Mouse (Mus musculus): Measurements from ENCODE around the gene Bhlhe41. TPM values are rescaled to one million over a fixed set of nuclear protein-coding genes. Genes with fewer than 3 reads are reported as not detected.

Gene Bhlhe41
- polyA plus RNA-seq, 2 experiments: 0.07 to 0.13 TPM

GRCm38 (mm10) chr6:145883668-145884067 lies 18.3 kb upstream of the Bhlhe41 start:
- TF ChIP-seq EP300 (IDR thresholded peaks at IDR 0.05; ENCODE audit: low read depth): no peak
- no peak for TF ChIP-seq CTCF (IDR thresholded peaks at IDR 0.05; ENCODE audit: low read depth)
- H3K9me3 ChIP-seq (ENCODE audit: control insufficient read depth, low read length): no peaks in the 10 kb centered on the region
- H3K27me3 ChIP-seq (ENCODE audit: control insufficient read depth, insufficient read depth, low read length): no peaks in the 10 kb centered on the region
- no peak overlapping the region for H3K9ac ChIP-seq (replicated peaks)
- H3K4me2 ChIP-seq (ENCODE audit: low read depth): no peak overlapping the region
- 72% methylated on average over 4 of the region's 4 CpGs for WGBS (ENCODE audit: insufficient replicate concordance)
- H3K36me3 ChIP-seq (replicated peaks; ENCODE audit: control insufficient read depth, insufficient read depth, low read depth): no peaks in the 10 kb centered on the region
- H3K4me3 ChIP-seq (ENCODE audit: insufficient read depth in 1 of 2, low read depth in 2 of 2, low read length in 2 of 2): no peak overlapping the region
- DNase-seq (ENCODE audit: low read depth in 3 of 3, low spot score in 3 of 3) (no peak), ATAC-seq (ENCODE audit: insufficient read depth) (no peak)
- no peaks in the 10 kb centered on the region for H3K4me1 ChIP-seq (replicated peaks; ENCODE audit: control insufficient read depth in 2 of 2, insufficient read depth in 2 of 2, low read length in 1 of 2)
- H3K27ac ChIP-seq: no peak overlapping the region

GRCm38 (mm10) chr6:145883010-145883409 lies 17.7 kb upstream of the Bhlhe41 start:
- no peak for ATAC-seq (ENCODE audit: insufficient read depth)
- no peaks in the 10 kb centered on the region for H3K36me3 ChIP-seq (replicated peaks; ENCODE audit: control insufficient read depth, insufficient read depth, low read depth)
- no peaks in the 10 kb centered on the region for H3K9me3 ChIP-seq (ENCODE audit: control insufficient read depth, low read length)
- no peak overlapping the region for H3K4me3 ChIP-seq (ENCODE audit: insufficient read depth in 1 of 2, low read depth in 2 of 2, low read length in 2 of 2)
- no peaks in the 10 kb centered on the region for H3K4me1 ChIP-seq (replicated peaks; ENCODE audit: control insufficient read depth in 2 of 2, insufficient read depth in 2 of 2, low read length in 1 of 2)
- no peak for DNase-seq (ENCODE audit: low read depth in 3 of 3, low spot score in 3 of 3)
- no peak for TF ChIP-seq EP300 (IDR thresholded peaks at IDR 0.05; ENCODE audit: low read depth)
- H3K27ac ChIP-seq: no peak overlapping the region
- no peaks in the 10 kb centered on the region for H3K27me3 ChIP-seq (ENCODE audit: control insufficient read depth, insufficient read depth, low read length)
- no peak overlapping the region for H3K4me2 ChIP-seq (ENCODE audit: low read depth)
- no peak overlapping the region for H3K9ac ChIP-seq (replicated peaks)
- WGBS (ENCODE audit: insufficient replicate concordance): 25% methylated on average over 1 of the region's 1 CpGs

GRCm38 (mm10) chr6:145880609-145881008 lies 15.3 kb upstream of the Bhlhe41 start:
- H3K27ac ChIP-seq: no peak overlapping the region
- WGBS (ENCODE audit: insufficient replicate concordance): 67% methylated on average over 5 of the region's 5 CpGs
- no peaks in the 10 kb centered on the region for H3K27me3 ChIP-seq (ENCODE audit: control insufficient read depth, insufficient read depth, low read length)
- H3K4me3 ChIP-seq (ENCODE audit: insufficient read depth in 1 of 2, low read depth in 2 of 2, low read length in 2 of 2): no peak overlapping the region
- no peaks in the 10 kb centered on the region for H3K36me3 ChIP-seq (replicated peaks; ENCODE audit: control insufficient read depth, insufficient read depth, low read depth)
- no peak overlapping the region for H3K9ac ChIP-seq (replicated peaks)
- H3K9me3 ChIP-seq (ENCODE audit: control insufficient read depth, low read length): no peaks in the 10 kb centered on the region
- TF ChIP-seq CTCF (IDR thresholded peaks at IDR 0.05; ENCODE audit: low read depth) (no peak), EP300 (IDR thresholded peaks at IDR 0.05; ENCODE audit: low read depth) (no peak)
- H3K4me1 ChIP-seq (replicated peaks; ENCODE audit: control insufficient read depth in 2 of 2, insufficient read depth in 2 of 2, low read length in 1 of 2): no peaks in the 10 kb centered on the region
- no peak for DNase-seq (ENCODE audit: low read depth in 3 of 3, low spot score in 3 of 3)
- ATAC-seq (ENCODE audit: insufficient read depth): no peak
- no peak overlapping the region for H3K4me2 ChIP-seq (ENCODE audit: low read depth)

- H3K9ac ChIP-seq (replicated peaks): no peak overlapping the region
- no peak for DNase-seq (ENCODE audit: low read depth in 3 of 3, low spot score in 3 of 3)
- 44% methylated on average over 9 of the region's 9 CpGs for WGBS (ENCODE audit: insufficient replicate concordance)
- no peaks in the 10 kb centered on the region for H3K9me3 ChIP-seq (ENCODE audit: control insufficient read depth, low read length)
- ATAC-seq (ENCODE audit: insufficient read depth): no peak
- H3K27ac ChIP-seq: no peak overlapping the region
- H3K27me3 ChIP-seq (ENCODE audit: control insufficient read depth, insufficient read depth, low read length): no peaks in the 10 kb centered on the region
- no peak overlapping the region for H3K4me2 ChIP-seq (ENCODE audit: low read depth)
- no peaks in the 10 kb centered on the region for H3K4me1 ChIP-seq (replicated peaks; ENCODE audit: control insufficient read depth in 2 of 2, insufficient read depth in 2 of 2, low read length in 1 of 2)
- no peaks in the 10 kb centered on the region for H3K36me3 ChIP-seq (replicated peaks; ENCODE audit: control insufficient read depth, insufficient read depth, low read depth)
- TF ChIP-seq CTCF (IDR thresholded peaks at IDR 0.05; ENCODE audit: low read depth): no peak
- TF ChIP-seq EP300 (IDR thresholded peaks at IDR 0.05; ENCODE audit: low read depth): no peak
- H3K4me3 ChIP-seq (ENCODE audit: insufficient read depth in 1 of 2, low read depth in 2 of 2, low read length in 2 of 2): no peak overlapping the region
Observed at GRCm38 (mm10) chr6:145876986-145877735, 11.8 kb upstream of the Bhlhe41 start.

GRCm38 (mm10) chr6:145873354-145873753 lies 8.0 kb upstream of the Bhlhe41 start:
- Histone ChIP-seq H3K4me1 (replicated peaks; ENCODE audit: control insufficient read depth in 2 of 2, insufficient read depth in 2 of 2, low read length in 1 of 2) (no peaks in the 10 kb centered on the region), H3K4me3 (ENCODE audit: insufficient read depth in 1 of 2, low read depth in 2 of 2, low read length in 2 of 2) (no peak overlapping the region), H3K9me3 (ENCODE audit: control insufficient read depth, low read length) (no peaks in the 10 kb centered on the region), H3K9ac (replicated peaks) (no peak overlapping the region), H3K27ac (no peak overlapping the region), H3K36me3 (replicated peaks; ENCODE audit: control insufficient read depth, insufficient read depth, low read depth) (no peaks in the 10 kb centered on the region), H3K27me3 (ENCODE audit: control insufficient read depth, insufficient read depth, low read length) (no peaks in the 10 kb centered on the region; the same call in 1 of the 2 replicates), H3K4me2 (ENCODE audit: low read depth) (no peak overlapping the region)
- WGBS (ENCODE audit: insufficient replicate concordance): 69% methylated on average over 8 of the region's 8 CpGs
- TF ChIP-seq EP300 (IDR thresholded peaks at IDR 0.05; ENCODE audit: low read depth): no peak
- no peak for TF ChIP-seq CTCF (IDR thresholded peaks at IDR 0.05; ENCODE audit: low read depth)
- ATAC-seq (ENCODE audit: insufficient read depth) (no peak), DNase-seq (ENCODE audit: low read depth in 3 of 3, low spot score in 3 of 3) (no peak)
